Mouse (Mus musculus) forebrain, embryonic 16.5 days (tissue): ENCODE data around the gene Sdf2. TPM values are rescaled to one million over a fixed set of nuclear protein-coding genes. Genes with fewer than 3 reads are reported as not detected.

Source experiments
- ATAC-seq: fragments of 200-750 bp; cut with Nextera tagmentation; 2 replicates; pipeline ENCODE4 v1.8.0; 2017; ENCODE audit warnings: mild to moderate bottlenecking, moderate library complexity
- H3K27ac ChIP-seq: fragments of 300-500 bp; sonication (generic); 2 replicates; pipeline ENCODE4 v1.5.1; 2014; ENCODE audit warnings: low read length, control low read depth
- H3K27me3 ChIP-seq: fragments of 300-500 bp; sonication (generic); replicated peaks from 2 replicates; pipeline ENCODE4 v1.6.1; 2014; ENCODE audit warnings: low read length; ENCODE audit not compliant: control insufficient read depth, insufficient read depth
- H3K36me3 ChIP-seq: fragments of 300-500 bp; sonication (generic); 2 replicates; pipeline ENCODE4 v1.6.1; 2014; ENCODE audit not compliant: control insufficient read depth, insufficient read depth
- H3K4me1 ChIP-seq: fragments of 300-500 bp; sonication (generic); replicated peaks from 2 replicates; pipeline ENCODE4 v1.6.1; 2014; ENCODE audit warnings: low read length; ENCODE audit not compliant: control insufficient read depth, insufficient read depth
- H3K4me2 ChIP-seq: fragments of 300-500 bp; sonication (generic); 2 replicates; pipeline ENCODE4 v1.6.1; 2014; ENCODE audit warnings: mild to moderate bottlenecking, low read length, control low read depth
- H3K4me3 ChIP-seq: fragments of 300-500 bp; sonication (generic); replicated peaks from 2 replicates; pipeline ENCODE4 v1.5.1; 2014; ENCODE audit warnings: mild to moderate bottlenecking, low read length, control low read depth
- H3K9ac ChIP-seq: fragments of 300-500 bp; sonication (generic); replicated peaks from 2 replicates; pipeline ENCODE4 v1.6.1; 2014; ENCODE audit warnings: low read depth, low read length, control low read depth
- H3K9me3 ChIP-seq: fragments of 300-500 bp; sonication (generic); 2 replicates; pipeline ENCODE4 v1.6.1; 2016; ENCODE audit warnings: low read length; ENCODE audit not compliant: control insufficient read depth
- WGBS: fragments of 180-500 bp; shearing (Covaris S2); extraction: QIAGEN DNeasy Blood & Tissue Kit; methylation state at CpG from one replicate; pipeline ENCODE4 v1.1.7; 2014; 5-methylcytosine and 5-hydroxymethylcytosine counted together
- polyA plus RNA-seq: library from polyadenylated mRNA; unstranded; fragments of >200 nt; fragmentation: Nextera tagmentation; extraction: Ambion mirVana; gene quantifications from 2 replicates; pipeline ENCODE4 v1.2.1, GENCODE M21; 2015

The Sdf2 gene
- polyA plus RNA-seq, 1 experiment from 2014 or later, result 73.0 TPM

DNA sequence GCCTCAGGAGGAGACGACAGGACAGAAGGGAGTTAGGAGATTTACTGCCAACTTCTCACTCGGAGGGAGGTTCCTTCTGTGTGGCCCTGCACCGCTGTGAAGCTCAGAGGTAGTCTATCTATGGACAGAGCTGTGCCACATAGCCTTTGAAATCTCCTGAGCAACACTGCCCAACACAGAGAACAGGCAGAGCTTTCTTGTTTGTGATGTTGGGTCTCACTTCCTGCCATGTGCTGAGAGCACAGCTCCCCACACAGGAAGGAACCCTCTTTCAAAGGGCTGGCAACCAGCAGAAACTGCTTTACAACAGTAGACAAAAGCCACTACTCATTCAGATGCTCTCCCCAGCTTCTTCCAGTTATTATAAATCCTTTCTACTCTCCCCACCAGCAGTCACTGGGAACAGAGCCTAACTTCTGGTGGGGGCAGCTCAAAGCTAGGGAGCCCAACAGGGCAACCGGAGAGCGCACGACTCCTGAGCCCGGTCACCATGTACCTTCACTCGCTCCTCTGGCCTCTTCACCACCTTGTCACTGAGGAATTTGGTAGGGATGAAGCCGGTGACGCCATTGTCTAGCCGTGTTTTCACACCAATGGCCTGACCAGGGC lies 29.7 kb upstream of the Sdf2 start:
- no peak overlapping the region for H3K4me2 ChIP-seq
- no peaks in the 10 kb centered on the region for H3K9me3 ChIP-seq
- H3K27me3 ChIP-seq, result no peaks in the 10 kb centered on the region
- no peak overlapping the region for H3K4me3 ChIP-seq
- H3K27ac ChIP-seq, result no peak overlapping the region
- H3K36me3 ChIP-seq, result peaks cover 57% of the 10 kb centered on the region
- WGBS, result 86% methylated on average over 11 of the region's 11 CpGs
- H3K4me1 ChIP-seq, result no peaks in the 10 kb centered on the region
- no peak overlapping the region for H3K9ac ChIP-seq
- ATAC-seq, result no peak

DNA sequence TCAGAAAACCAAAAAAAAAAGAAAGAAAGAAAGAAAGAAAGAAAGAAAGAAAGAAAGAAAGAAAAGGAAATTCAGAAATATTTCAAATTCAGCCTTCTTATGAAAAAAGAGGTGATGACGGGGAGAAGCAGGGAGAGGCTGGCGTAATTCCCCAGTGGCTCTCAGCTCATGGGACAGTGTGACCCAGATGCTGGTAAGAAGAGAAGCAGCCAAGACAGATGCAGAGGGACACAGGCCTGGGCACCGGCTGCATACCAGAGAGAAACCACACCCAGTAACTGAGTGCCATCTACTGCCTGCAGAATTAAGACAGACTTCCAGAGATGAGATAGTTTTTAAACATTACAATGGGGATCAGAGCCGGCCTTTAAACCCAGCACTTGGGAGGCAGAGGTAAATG lies 22.0 kb upstream of the Sdf2 start:
- no peak overlapping the region for H3K27ac ChIP-seq
- 91% methylated on average over 4 of the region's 4 CpGs for whole genome bisulfite sequencing
- ATAC-seq, result no peak

DNA sequence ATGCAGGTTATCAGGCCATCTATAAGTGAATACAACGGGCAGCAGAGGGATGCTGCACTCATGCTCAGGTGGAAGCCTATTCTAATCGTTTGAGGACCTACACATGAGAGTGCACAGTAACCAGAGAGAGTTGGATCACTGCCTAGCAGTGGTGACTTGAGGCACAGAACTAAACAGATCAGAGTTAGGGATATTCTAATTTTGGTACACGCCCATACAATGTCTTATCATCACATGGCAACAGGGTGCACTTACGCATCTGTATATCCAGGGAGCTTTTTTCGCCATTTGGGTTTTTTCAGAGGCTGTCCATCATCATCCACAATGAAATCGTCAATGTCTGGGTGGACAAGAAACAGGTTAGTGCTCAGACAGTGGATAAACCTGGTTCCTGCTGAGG lies 14.0 kb upstream of the Sdf2 start:
- Histone ChIP-seq H3K36me3 (peaks cover 59% of the 10 kb centered on the region), H3K4me2 (no peak overlapping the region), H3K27ac (no peak overlapping the region), H3K9me3 (no peaks in the 10 kb centered on the region), H3K4me1 (no peaks in the 10 kb centered on the region), H3K4me3 (no peak overlapping the region), H3K9ac (no peak overlapping the region), H3K27me3 (no peaks in the 10 kb centered on the region)
- ATAC-seq, result no peak
- WGBS, result 95% methylated on average over 6 of the region's 6 CpGs

More for the DNA sequence above, 22.0 kb upstream of the Sdf2 start:
- Histone ChIP-seq H3K4me2 (no peak overlapping the region), H3K27me3 (no peaks in the 10 kb centered on the region), H3K4me1 (no peaks in the 10 kb centered on the region), H3K36me3 (peaks cover 67% of the 10 kb centered on the region), H3K9me3 (no peaks in the 10 kb centered on the region), H3K4me3 (no peak overlapping the region), H3K9ac (no peak overlapping the region)

DNA sequence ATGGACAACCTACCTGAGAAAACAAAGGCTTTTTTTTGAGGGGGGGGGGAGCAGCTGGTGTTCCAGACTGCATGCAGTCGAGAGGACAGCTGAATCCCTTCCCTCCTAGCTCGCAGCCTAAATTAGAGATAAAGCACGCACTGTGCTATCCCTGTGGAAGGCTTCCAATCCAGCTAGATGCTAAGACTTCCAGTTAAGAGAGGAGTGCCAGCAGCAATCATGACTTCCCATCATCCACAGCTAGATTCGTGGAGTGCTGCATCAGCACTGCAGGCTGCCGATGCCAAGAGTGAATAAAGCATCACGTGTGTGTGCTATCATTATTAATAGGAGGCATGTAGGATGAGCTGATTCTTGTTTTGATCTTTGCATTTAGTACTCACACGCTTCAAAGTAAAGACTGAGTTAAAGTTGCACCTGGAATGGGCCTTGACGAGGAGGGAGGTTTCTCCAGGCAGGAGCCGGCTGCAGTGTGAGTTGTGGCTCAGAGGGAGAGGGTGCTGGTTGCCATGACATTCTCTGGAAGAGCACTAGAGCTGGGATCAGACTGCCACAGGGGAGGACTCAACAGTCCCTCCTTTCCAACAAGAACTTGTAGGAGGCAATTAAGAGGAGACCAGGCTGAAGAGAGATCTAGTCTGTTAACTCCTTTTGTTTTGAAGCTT lies 5.2 kb upstream of the Sdf2 start:
- Histone ChIP-seq H3K27me3 (no peaks in the 10 kb centered on the region), H3K4me2 (no peak overlapping the region), H3K9me3 (no peaks in the 10 kb centered on the region), H3K4me3 (no peak overlapping the region), H3K27ac (no peak overlapping the region), H3K4me1 (peaks cover 11% of the 10 kb centered on the region; the same call in 1 of the 2 replicates), H3K9ac (no peak overlapping the region), H3K36me3 (peaks cover 3% of the 10 kb centered on the region)
- no peak for ATAC-seq
- WGBS, result 81% methylated on average over 9 of the region's 9 CpGs

DNA sequence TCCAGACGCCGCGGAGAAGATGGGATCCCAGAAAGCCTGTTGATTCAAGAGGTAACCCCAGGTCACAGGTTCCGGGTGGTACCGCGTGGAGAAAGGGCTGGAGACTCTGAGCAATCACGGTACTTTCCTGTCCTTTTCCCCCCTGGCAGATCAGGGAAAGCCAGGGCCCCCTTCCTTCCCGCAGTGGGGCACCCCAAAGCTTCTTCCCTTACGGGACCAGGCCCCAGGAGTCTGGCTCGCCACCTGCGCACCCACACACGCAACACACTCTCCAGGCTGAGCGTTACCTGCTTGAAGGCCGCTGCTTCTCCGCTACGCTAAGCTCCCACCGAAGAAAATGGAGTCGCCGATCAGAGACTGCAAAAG lies 302 bp upstream of the Sdf2 start:
- H3K9ac ChIP-seq, result peak overlapping the region; percentile 77
- no peaks in the 10 kb centered on the region for H3K27me3 ChIP-seq
- H3K36me3 ChIP-seq, result no peaks in the 10 kb centered on the region
- peak overlapping the region; percentile 76 for H3K4me3 ChIP-seq
- peak overlapping the region; percentile 84 for H3K4me2 ChIP-seq
- ATAC-seq, result no peak
- H3K9me3 ChIP-seq, result no peaks in the 10 kb centered on the region
- peak overlapping the region; percentile 97 for H3K27ac ChIP-seq
- peaks cover 31% of the 10 kb centered on the region for H3K4me1 ChIP-seq
- 1% methylated on average over 19 of the region's 19 CpGs for WGBS

DNA sequence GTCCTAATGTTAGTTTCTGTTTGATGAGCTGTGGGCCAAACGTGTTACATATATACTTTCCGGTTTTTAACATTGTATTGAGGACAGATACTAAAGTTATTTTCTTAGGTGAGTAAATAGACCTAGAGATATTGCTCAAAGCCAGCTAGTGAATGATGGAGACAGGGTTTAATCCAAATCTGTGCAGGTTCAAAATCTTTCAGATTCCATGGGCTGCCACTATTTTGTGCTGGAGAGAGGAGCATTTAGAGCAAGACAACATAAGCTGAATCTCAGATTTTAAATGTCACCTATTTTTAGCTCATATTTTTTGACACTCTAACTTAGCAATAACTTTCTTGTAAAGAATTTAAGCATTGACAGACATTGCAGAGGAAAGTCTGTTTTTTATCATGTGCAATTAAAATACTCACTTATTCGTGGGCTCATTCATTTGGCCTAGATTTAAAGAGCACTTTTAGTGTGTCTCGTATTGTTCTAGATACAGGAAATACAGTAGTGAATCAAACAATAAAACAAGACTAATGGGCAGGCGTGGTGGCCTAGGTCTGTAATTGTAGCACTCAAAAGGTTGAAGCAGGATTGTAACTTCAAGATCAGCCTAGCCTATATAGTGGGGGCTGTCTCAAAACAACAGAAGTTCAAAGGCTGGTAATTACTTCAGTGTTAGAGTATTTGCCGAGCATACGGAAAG lies 919 bp downstream of the Sdf2 start:
- H3K4me3 ChIP-seq, result peak overlapping the region; percentile 76
- no peak for ATAC-seq
- H3K9me3 ChIP-seq, result no peaks in the 10 kb centered on the region
- 54% methylated on average over 7 of the region's 7 CpGs for WGBS
- peak overlapping the region; percentile 97 for H3K27ac ChIP-seq
- H3K4me2 ChIP-seq, result peak overlapping the region; percentile 61
- peaks cover 31% of the 10 kb centered on the region for H3K4me1 ChIP-seq
- H3K9ac ChIP-seq, result no peak overlapping the region
- no peaks in the 10 kb centered on the region for H3K27me3 ChIP-seq
- no peaks in the 10 kb centered on the region for H3K36me3 ChIP-seq

DNA sequence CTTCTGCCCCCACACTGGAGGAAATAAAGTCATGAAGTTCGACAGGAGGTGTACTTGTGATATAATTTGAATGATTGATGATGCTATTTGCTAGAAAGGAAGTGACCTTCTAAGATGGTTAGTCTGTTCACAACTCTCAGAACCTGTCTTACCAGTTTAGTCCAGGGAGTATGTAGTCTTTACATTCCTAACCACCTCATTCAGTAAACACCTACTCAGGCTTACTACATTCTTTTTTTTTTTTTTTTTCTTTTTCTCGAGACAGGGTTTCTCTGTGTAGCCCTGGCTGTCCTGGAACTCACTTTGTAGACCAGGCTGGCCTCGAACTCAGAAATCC lies 1.4 kb downstream of the Sdf2 start:
- 66% methylated on average over 3 of the region's 3 CpGs for WGBS
- H3K36me3 ChIP-seq, result no peaks in the 10 kb centered on the region
- H3K9me3 ChIP-seq, result no peaks in the 10 kb centered on the region
- no peak for ATAC-seq
- peak overlapping the region; percentile 61 for H3K4me2 ChIP-seq
- H3K9ac ChIP-seq, result no peak overlapping the region
- no peak overlapping the region for H3K4me3 ChIP-seq
- H3K27ac ChIP-seq, result no peak overlapping the region
- H3K27me3 ChIP-seq, result no peaks in the 10 kb centered on the region
- H3K4me1 ChIP-seq, result peaks cover 31% of the 10 kb centered on the region

DNA sequence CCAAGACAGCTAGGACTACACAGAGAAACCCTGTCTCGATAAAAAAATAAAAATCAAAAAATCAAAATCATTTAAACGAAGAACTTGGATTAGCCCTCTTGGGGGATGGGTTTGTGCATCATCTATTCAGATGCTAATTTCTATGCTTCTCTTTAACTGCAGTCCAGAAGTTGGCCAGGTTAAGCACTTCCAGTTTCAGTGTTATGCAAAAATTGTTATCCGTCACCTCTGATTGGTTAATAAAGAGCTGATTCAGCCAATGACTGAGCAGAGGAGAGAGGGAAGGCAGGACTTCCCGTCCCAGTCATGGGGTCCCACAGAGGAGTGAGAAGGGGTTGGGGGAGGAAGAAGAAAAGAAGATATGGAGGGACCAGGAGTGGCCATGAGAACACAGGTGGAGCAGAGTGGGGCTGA lies 2.2 kb downstream of the Sdf2 start:
- Histone ChIP-seq H3K27ac (no peak overlapping the region), H3K36me3 (no peaks in the 10 kb centered on the region), H3K27me3 (no peaks in the 10 kb centered on the region), H3K9ac (no peak overlapping the region), H3K4me3 (no peak overlapping the region), H3K4me1 (peaks cover 31% of the 10 kb centered on the region), H3K4me2 (no peak overlapping the region), H3K9me3 (no peaks in the 10 kb centered on the region)
- 57% methylated on average over 4 of the region's 4 CpGs for WGBS
- ATAC-seq, result no peak

DNA sequence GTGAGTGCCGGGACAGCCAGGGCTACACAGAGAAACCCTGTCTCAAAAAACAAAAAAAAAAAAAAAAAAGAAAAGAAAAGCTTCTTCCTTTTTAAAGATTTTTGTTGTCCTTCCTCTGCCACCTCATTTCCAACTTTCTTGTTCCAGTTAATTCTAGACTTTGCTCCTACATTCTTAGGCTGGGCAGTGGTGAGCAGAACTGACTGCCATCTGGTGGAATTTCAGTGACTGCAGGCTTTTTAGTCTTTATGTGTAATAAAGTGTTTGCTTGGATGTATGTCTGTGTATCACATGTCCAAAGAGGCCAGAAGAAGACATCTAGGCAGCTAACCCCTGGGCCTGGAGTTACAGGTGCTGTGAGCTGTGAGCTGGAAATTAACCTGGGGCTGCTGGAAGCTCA lies 11.1 kb downstream of the Sdf2 start:
- Histone ChIP-seq H3K27ac (no peak overlapping the region), H3K36me3 (peaks cover 10% of the 10 kb centered on the region), H3K27me3 (peaks cover 4% of the 10 kb centered on the region; the same call in 1 of the 2 replicates), H3K4me3 (no peak overlapping the region), H3K9ac (no peak overlapping the region), H3K4me2 (no peak overlapping the region), H3K4me1 (no peaks in the 10 kb centered on the region), H3K9me3 (no peaks in the 10 kb centered on the region)
- no peak for ATAC-seq
- WGBS, result 100% methylated on average over 1 of the region's 1 CpGs
